Mouse (Mus musculus): ENCODE measurements around the gene Atp5l.

DNA sequence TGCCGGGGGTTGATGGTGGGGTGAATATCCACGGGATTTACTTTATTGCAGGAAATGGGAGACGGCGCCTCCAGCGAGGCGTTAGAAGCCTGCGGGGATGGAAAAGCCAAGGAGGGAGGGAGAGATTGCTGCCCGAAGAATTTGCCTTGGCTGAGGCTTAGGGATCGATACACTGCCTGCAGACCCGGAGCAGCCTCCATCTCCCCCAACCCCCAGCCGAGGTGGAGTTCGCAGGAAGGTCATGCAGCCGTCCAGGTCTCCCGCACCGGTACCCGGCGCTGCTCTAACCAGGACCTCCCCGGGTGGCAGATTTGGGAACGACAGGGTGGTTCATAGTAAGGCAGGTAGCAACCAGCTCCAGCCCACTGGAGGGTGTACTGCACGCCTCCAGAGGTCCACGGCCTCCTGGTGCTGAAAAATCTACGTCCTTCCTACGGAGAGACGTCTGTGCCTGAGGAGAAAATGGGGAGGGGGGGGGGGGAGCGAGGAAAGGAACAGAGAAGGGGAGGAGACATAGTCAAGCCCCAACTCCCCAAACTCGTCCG, 38.0 kb downstream of the Atp5l start:
- TF ChIP-seq CTCF (IDR thresholded peaks at IDR 0.05; ENCODE audit: insufficient read depth, low read length) (no peak), POLR2A (IDR thresholded peaks at IDR 0.05; ENCODE audit: borderline replicate concordance, extremely low read depth, low read depth, low read length) (no peak)

Measured in lung, adult 2 months (tissue).